Mouse (Mus musculus) splenic B cell, adult 2 months (primary cell): ENCODE data around the gene Mcoln3.

Experiments
- DNase-seq: peaks from one replicate; pipeline ENCODE4 v3.0.0-alpha.2; 2011; ENCODE audit warnings: low read depth, low spot score
- H3K27me3 ChIP-seq: 2 replicates; pipeline ENCODE4 v1.6.1; 2012; ENCODE audit warnings: mild to moderate bottlenecking, low read length, moderate library complexity, mixed read lengths; ENCODE audit not compliant: control insufficient read depth, poor library complexity, insufficient read depth, severe bottlenecking
- H3K36me3 ChIP-seq: 2 replicates; pipeline ENCODE4 v1.6.1; 2012; ENCODE audit warnings: mild to moderate bottlenecking, low read length, moderate library complexity, mixed read lengths; ENCODE audit not compliant: control insufficient read depth, poor library complexity, insufficient read depth, severe bottlenecking

Gene Mcoln3

DNA sequence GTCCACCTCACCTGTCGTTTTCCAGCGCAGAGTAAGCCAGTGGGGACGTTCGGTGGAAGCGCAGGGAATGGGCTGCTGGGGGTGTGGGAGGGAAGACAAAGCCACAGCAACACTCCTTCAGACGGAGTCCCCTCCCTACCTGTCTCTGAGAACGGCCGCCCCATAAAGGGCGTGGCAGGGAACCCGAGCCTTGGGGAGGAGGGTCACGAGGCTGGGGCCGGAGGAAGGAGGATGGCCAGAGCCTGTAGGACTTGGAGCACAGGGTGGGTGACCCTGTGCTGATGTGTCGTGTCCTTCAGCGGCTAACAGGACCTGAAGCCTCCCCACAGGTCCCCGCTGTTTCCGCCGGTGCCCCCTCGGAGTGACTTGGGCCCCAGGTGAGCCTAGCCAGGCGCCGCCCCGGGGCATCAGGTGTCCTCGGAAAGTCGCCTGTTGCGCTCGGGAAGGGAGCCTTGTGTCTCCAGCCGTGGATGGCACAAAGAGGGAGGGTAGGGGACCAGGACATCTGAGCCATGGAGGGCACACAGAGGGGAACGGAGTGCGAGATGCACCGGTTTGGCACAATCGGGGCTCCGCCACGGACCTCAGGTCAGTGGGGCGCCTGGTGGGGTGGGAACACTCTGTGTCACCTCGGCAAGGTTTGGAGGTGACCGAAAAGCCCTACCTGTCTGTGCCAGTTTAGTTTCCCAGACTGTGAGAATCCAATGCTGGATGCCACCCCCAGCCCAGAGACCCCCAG, at the start of gene Mcoln3:
Gene Mcoln3 (plus strand): TSS at position 193 of the 739 bp plus-strand sequence.
- H3K36me3 ChIP-seq: no peaks in the 10 kb centered on the region
- DNase-seq: no peak
- no peaks in the 10 kb centered on the region for H3K27me3 ChIP-seq

DNA sequence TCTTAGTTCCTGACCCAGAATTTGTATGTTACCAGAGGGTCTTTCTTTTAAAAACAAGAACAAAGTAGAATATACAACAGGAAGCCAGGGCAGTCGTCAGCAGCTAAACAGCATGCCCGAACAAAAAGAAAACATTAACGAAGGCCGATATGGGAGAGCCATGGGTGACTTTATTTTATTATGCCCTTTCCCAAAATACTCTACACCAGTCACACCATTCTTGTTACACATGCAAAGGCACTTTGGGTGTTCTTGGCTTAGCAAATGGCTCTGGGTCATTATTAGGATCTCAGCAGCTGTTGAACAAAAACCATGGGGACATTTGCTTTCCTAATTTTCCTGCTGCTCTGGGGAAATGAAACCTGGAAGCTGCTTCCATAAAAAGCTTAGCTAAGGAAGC, 48.0 kb upstream of the Mcoln3 start:
- DNase-seq: no peak
- Histone ChIP-seq H3K36me3 (no peaks in the 10 kb centered on the region), H3K27me3 (no peaks in the 10 kb centered on the region)

DNA sequence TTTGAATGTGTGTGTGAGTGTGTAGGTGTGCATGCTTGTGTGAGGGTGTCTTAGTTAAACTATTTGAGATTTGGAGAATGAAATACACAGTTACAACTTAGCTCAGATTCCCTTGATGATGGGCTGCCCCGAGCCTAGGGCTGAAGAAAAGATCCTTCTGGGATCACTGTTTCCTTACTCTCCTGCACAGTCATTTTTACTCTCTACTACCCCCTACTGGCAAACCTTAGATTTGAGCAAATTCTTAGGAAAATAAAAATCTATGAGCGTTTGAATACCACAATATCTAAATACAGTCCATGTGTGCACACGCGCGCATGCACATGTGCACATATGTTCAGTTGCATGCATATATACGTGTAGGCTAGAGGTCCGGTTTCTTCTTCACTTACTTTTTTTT, 44.5 kb upstream of the Mcoln3 start:
- peak; percentile 55 for DNase-seq
- Histone ChIP-seq H3K27me3 (no peaks in the 10 kb centered on the region), H3K36me3 (no peaks in the 10 kb centered on the region)

- no peak for DNase-seq
- Histone ChIP-seq H3K27me3 (no peaks in the 10 kb centered on the region), H3K36me3 (no peaks in the 10 kb centered on the region)
Observed at GRCm38 (mm10) chr3:146080241-146080640, 37.0 kb upstream of the Mcoln3 start.

DNA sequence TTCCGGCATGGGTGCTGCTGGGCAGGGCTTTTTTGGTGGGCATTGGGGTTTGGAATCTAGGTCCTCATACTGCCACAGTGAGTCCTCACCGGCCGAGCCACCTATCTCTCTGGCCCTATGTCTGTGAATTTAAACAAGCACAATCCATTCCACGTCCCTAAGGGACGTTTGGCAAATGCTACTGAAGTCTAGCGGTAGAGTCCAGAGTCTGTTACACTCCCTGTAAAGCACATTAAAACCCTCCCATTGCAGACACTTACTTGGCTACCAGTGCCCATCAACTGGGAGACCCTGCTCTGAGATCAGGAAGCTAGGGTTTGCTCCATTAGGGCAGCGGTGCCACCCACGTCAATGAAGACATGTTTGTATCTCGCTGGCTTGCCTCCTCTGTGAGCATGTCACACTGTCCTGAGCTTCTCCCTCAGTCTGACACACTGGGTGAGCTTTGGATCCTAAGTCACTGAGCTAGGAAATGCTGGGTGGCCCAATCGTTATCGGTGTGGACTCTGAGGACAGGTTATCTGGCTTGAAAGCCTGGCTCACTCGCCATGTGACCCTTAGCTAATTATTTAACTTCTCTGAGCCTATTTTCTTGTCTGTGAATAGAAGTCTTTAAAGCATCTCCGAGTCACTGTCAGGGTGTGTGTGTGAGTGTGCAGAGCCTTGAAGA, 26.1 kb upstream of the Mcoln3 start:
- H3K27me3 ChIP-seq: no peaks in the 10 kb centered on the region
- DNase-seq: no peak

GRCm38 (mm10) chr3:146095066-146095465, 22.2 kb upstream of the Mcoln3 start:
- Histone ChIP-seq H3K27me3 (no peaks in the 10 kb centered on the region), H3K36me3 (no peaks in the 10 kb centered on the region)
- no peak for DNase-seq

More for the DNA sequence above, 26.1 kb upstream of the Mcoln3 start:
- no peaks in the 10 kb centered on the region for H3K36me3 ChIP-seq

DNA sequence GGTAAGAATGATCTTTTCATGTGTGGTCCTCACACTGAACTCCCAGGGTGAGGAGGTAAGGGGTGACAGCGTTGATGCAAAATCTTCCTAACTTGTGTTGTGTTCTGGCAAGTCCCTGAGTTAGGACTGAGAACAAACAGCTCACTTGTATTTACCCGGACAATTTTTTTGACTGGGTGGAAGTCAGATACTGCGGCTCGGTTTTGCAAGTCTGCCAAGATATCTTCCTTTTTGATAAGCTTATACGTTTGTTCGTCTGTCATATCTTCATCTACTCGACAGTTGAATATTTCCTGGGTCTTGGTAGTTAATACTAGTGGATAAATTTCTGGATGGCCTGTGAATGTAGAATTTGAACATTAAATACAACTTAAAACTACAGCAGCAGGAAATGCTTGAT, 20.3 kb upstream of the Mcoln3 start:
- H3K27me3 ChIP-seq: no peaks in the 10 kb centered on the region
- H3K36me3 ChIP-seq: no peaks in the 10 kb centered on the region
- DNase-seq: no peak

DNA sequence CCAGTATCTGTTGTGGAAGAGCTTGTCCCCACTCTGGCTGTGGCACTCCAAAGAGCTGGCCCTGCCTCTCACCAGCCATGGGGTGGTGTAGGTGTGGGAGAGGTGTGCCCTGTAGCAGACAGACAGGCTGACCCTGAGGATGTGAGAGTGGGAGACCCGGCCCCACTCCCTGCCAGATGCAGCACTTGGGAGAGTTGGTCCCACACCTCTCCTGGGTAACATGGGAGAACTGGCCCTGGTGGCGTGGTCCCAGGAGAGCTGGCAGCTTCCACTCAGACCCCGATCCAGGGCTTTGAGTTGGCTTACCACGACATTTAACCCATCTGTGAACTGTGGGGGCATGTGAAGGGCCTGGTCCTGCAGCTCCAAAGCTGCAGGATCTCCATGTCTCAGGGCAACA, 19.4 kb upstream of the Mcoln3 start:
- H3K36me3 ChIP-seq: no peaks in the 10 kb centered on the region
- DNase-seq: no peak
- H3K27me3 ChIP-seq: no peaks in the 10 kb centered on the region

DNA sequence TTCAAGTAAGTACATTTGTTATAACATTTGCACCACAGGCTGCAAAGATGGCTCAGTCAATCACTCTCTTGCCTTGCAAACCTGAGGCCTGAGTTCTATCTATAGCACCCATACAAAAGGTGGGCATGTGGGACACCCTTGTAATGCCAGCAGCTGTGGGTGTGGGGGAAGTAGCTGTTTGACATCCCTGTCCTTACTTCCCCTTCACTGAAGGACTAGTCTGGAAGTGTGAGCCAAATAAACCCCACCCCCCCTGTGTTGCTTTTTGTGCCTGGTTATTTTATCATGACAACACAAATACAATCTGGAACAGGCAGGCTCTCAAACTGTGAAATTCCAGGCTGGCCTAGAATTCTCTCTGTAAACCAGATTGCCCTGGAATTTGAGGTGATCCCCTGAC, 17.3 kb upstream of the Mcoln3 start:
- no peaks in the 10 kb centered on the region for H3K36me3 ChIP-seq
- no peak for DNase-seq
- no peaks in the 10 kb centered on the region for H3K27me3 ChIP-seq

GRCm38 (mm10) chr3:146102049-146102448, 15.2 kb upstream of the Mcoln3 start:
- Histone ChIP-seq H3K27me3 (no peaks in the 10 kb centered on the region), H3K36me3 (no peaks in the 10 kb centered on the region)
- DNase-seq: peak; percentile 64

- Histone ChIP-seq H3K36me3 (no peaks in the 10 kb centered on the region), H3K27me3 (no peaks in the 10 kb centered on the region)
Observed at GRCm38 (mm10) chr3:146107116-146107849, 10.0 kb upstream of the Mcoln3 start.

GRCm38 (mm10) chr3:146107921-146108571, 9.2 kb upstream of the Mcoln3 start, which contains the start of gene Wdr63:
Gene Wdr63, minus strand, starts transcription at chr3:146108130.
- DNase-seq: peak; percentile 76
- Histone ChIP-seq H3K27me3 (no peaks in the 10 kb centered on the region), H3K36me3 (no peaks in the 10 kb centered on the region)

More at GRCm38 (mm10) chr3:146107116-146107849, 10.0 kb upstream of the Mcoln3 start:
- peak; percentile 22 for DNase-seq

DNA sequence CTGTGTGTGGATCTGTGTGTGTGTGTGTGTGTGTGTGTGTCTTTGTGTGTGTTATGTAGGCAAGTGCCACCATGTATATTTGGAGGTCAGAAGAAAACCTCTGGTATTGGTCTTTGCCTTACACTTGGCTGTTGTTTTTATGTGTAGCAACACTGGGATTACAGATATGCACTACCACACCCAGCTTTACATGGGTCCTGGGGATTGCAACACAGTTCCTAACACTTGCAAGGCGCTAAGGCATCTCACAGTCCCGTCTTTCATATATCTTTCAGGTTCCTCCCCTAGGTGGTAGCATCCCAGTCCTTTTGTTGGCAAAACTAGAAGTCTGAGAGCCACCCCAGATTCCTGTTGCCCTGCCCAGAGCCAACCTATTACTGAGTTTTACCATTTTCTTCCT, 8.3 kb upstream of the Mcoln3 start:
- no peaks in the 10 kb centered on the region for H3K36me3 ChIP-seq
- no peaks in the 10 kb centered on the region for H3K27me3 ChIP-seq
- no peak for DNase-seq

GRCm38 (mm10) chr3:146110358-146110757, 6.9 kb upstream of the Mcoln3 start:
- no peak for DNase-seq
- no peaks in the 10 kb centered on the region for H3K36me3 ChIP-seq
- no peaks in the 10 kb centered on the region for H3K27me3 ChIP-seq
